Mouse (Mus musculus) frontal cortex, postnatal 36 days (tissue): ENCODE results near the gene Pepd.

Experiments
- DNase-seq, 2 experiments: peaks; one replicate each; pipeline ENCODE4 v3.0.0; 2022; ENCODE audit warnings: low spot score in 2 of 2

Gene Pepd

DNA sequence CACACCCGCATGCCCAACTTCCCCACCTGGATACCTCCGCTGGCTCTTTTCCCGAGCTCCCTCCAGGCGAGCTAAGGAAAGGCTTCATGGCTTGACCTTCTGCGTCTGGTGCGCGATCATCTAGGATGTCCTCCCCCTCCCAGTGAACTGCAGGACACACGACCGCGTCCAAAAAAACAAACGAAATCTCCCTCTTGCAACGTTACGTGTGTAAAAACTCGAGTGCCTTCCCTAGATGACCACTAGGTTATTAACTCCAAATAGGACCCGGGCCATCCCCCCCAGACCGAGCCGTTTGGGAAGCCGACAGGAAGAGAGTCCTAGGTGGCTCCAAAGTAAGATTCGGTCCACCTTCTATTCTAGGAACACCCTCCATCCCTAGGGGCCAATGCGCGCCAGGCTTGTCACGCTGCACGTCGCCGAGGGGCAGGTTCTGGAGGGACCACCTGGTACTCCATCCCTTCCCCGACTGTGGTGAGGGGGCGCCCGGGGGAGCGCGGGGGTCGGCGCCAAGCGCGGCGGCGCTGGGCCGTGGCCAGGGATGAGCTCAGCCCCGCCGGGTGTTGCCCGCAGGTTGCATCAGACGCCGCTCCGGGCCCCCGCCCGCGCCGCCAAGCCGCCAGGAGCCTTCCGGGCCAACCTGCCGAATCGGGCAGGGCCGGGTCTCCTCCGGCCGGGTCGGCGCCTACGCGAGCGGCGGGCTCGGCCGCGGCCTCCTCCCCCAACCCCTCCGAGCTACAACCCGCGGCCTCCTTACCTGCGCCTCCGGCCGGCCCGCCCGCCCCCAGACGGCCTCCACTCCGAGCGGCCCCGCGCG, 143.6 kb downstream of the Pepd start:
- peak; percentile 57 to 65 for DNase-seq

- DNase-seq = peak; percentile 98 to 99
Measured at GRCm38 (mm10) chr7:35056436-35056864, 144.3 kb downstream of the Pepd start, which contains the start of gene Cebpg. Gene Cebpg (minus strand): TSS chr7:35056573.

DNA sequence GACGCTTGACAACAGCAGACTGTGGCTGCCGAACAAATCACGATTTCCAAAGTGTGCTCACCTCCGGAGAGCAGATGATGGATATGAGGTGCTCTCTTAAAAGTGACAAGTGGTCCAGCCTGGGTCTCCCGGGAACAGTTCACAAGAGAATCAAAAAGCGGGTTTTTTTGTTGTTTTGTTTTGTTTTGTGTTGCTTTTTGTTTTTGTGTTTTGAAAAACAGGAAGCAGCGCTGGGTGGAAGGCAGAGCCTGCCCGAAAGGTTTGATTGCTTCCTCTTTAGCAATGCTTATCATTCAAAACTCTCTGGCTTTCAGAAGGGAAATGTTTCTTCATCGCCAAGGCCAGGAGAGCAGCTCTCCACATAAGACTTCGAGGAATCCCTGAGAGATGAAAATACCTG, 144.8 kb downstream of the Pepd start:
- no peak for DNase-seq

DNA sequence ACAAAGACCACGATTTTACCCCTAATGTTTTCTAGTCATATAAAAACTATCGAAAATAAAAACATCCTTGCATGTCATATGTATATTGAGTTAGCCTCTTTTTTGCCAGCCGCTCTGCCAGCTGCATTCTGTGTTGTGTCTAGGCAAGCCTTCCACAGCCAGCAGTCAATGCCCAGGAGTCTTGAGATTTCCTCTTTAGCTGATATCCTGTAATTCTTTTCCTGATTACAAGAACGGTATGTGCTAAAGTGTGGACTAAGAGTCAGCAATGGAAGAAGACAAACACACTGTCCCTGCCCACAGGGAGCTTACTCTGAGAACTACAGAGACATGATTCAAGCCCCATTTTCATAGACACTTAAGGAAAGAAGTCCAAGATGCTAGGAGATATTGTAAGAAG, 145.4 kb downstream of the Pepd start:
- DNase-seq = no peak

- no peak for DNase-seq
Measured at GRCm38 (mm10) chr7:35058329-35058728, 146.2 kb downstream of the Pepd start.

DNA sequence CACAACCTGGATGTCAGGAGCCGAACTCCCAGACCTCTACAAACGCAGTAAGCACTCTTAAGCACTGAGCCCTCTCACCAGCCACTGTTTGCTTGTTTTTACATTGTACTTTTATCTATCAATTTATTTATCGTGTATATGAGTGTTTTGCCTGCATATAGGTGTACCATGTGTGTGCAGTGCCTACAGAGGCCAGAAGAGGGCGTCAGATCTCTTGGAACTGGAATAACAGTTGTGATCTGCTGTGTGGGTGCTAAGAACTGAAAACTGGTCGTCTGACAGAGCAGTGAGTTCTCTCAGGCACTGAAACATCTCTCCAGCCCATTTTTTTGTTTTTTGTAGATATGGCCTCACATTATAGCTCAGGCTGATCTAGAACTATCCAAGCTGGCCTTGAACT, 147.3 kb downstream of the Pepd start:
- no peak for DNase-seq

DNA sequence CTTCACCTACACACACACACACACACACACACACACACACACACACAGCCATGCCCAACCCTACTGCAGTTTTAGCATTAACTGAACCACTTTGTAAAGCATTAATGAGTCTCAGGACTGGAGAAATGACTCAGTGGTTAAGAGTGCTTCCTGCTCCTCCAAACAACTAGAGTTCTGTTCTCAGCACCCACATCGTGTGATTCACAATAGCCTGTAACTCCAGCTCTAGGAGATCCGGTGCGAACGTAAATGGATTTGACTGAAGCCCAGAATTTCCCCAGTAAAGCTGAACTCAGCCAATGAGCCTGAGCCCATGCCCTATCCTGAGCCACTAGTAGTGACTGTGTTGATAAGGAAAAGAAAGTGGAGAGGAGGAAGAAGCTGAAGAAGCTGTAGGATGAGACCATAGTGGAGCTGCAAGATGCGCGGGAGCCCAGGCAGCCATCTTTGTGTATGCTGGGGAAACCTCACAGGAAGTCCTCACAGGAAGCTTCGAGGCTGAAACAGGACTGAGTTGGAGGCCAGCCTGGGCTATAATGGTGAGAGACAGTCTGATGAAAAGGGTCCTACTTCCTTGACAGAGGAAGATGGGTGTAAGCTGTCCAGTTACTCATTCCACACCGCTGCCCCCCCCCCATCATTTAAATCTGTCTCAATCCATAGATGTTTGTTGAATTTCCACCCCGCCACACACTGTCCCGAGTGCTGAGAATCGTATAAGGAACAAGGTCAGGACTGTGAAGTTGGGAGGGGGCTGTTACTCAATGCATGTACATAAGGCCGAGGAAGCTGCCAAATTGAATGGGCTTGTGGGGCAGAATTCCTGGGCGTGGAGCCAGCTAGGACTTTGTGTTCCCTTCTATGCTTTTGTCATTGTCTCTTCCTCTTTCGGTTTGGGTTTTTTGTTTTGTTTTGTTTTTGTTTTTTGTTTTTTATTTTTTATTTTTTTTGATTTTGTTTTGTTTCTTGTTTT, 152.4 kb downstream of the Pepd start:
- peak in 1 of 2 experiments; percentile 32 for DNase-seq

DNA sequence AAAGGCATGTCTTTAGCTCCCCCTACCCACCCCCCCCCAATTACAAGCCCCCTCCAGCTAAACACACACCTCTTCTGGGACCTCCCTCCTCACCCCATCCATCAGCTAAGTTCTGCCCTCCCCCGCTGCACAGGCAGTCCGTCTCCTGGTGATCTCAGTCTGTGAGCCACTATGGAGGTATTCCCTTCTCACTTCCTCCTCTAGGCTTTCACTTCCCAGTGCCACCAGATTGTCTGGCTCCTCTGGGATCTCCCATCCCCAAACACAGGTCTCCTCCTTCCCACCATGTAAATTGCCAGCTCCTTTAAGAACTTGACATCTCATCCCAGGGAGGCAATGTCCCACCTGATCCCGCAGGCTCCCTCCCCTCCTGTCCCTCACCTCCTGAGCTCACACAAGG, 153.8 kb downstream of the Pepd start:
- no peak for DNase-seq

GRCm38 (mm10) chr7:35066640-35067212, 154.5 kb downstream of the Pepd start:
- no peak for DNase-seq

DNA sequence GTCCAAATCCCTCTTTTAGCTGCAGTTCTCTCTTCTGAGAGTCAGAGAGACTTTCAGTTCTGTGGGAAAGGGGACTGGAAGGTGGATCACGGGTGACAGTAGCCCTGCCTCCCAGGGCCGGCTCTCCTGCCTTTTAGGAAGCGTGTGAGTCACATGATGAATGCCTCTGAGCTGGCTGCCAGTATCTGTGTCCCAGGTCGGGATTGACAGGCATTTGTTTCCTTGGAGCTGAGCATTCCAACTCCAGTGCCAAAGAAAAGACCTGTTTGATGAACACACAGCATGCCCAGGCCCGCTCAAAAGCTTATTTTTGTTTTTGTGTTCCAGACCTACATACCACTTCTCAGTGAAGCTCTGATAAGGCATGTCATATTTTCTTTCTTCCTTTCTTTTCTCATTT, 164.5 kb downstream of the Pepd start:
- DNase-seq = no peak

GRCm38 (mm10) chr7:35080843-35081338, 168.7 kb downstream of the Pepd start:
- DNase-seq = no peak

- DNase-seq = no peak
Measured at GRCm38 (mm10) chr7:35081406-35082104, 169.4 kb downstream of the Pepd start.

DNA sequence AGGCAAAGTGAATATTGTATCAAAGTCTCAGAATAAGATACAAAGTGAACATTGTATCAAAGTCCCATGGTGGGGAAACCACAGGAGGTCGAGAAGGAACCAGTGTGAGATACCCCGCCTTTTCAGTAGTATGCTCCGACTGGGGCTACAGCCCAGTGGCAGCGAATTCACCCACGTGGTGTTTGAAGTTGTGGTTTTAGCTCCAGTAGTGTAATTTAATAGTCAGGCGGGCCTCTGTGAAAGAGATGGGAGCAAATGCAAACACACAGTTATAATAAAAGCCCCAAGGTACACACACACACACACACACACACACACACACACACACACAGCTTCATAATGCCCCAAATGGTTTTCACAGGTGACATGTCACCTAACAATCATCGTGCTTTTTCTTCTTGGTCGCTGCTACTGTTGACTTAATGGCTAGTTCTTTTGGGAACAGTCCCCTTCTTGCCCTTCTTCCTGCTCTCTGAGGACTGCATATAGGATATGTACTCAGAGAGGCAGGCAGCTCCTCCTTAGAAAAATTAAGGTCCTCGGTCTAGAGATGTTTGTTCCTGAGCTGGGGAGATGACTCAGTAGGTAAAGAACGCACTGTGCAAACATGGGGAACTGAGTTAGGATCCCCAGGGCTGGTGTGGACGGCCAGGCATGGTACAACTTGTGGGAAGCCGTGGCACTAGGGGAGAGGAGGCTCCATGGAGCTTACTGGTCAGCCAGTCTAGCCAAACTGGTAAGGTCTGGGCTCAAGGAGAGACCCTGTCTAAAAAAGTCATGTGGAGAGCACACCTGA, 172.6 kb downstream of the Pepd start:
- DNase-seq = no peak

DNA sequence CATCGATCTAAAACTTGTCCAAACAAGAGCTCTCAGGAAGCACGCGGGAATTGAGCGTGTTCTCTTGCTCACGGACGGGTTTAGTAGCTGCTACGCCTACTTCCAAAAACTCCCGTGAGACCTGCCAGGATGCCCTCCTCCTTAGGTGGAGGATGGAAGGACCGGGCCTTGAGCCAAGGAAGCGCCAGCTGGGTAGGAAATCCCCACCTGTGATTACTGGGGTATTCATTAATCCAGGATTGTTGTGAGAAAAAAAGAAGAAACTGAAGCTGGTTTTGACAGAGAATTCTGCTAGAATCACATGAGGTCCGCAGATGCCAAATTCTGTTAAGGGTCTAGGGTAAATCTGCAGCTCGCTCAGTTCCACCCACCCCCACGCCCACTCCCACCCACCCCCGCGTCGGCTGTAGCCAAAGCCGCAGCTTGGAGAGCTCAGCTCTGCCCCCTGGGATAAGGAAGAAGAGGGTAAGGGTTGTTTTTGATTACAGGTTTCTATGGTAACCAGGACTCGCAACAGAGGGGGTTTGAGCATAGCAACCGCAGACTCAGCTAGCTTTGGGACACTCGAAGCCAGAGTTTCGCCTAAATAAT, 174.2 kb downstream of the Pepd start:
- DNase-seq = peak; percentile 31 to 32

GRCm38 (mm10) chr7:35090550-35090949, 178.4 kb downstream of the Pepd start:
- no peak for DNase-seq
